Mouse (Mus musculus): ENCODE measurements around the gene Fam227a. TPM values are rescaled to one million over a fixed set of nuclear protein-coding genes. Genes with fewer than 3 reads are reported as not detected.

Gene Fam227a
- polyA plus RNA-seq, 1 experiment from 2014 or later: 0.29 TPM

GRCm38 (mm10) chr15:79617135-79617534, 41.6 kb downstream of the Fam227a start:
- H3K9ac ChIP-seq (ENCODE audit: low read length): no peak overlapping the region
- no peak for DNase-seq (ENCODE audit: low spot score)
- no peak overlapping the region for H3K4me2 ChIP-seq (replicated peaks; ENCODE audit: low read depth)
- H3K27me3 ChIP-seq (ENCODE audit: control insufficient read depth, insufficient read depth, low read length): no peaks in the 10 kb centered on the region
- TF ChIP-seq CTCF (IDR thresholded peaks at IDR 0.05; ENCODE audit: low read depth) (no peak), EP300 (optimal IDR thresholded peaks at IDR 0.05) (no peak)
- H3K4me3 ChIP-seq (ENCODE audit: low read depth, low read length): no peak overlapping the region
- H3K27ac ChIP-seq (replicated peaks): no peak overlapping the region
- H3K4me1 ChIP-seq (replicated peaks; ENCODE audit: control insufficient read depth, insufficient read depth): no peaks in the 10 kb centered on the region
- H3K9me3 ChIP-seq (ENCODE audit: control insufficient read depth, low read length): no peaks in the 10 kb centered on the region
- H3K36me3 ChIP-seq (ENCODE audit: control insufficient read depth, insufficient read depth, low read length): no peaks in the 10 kb centered on the region
- 76% methylated on average over 11 of the region's 11 CpGs for WGBS
- no peak for ATAC-seq (ENCODE audit: low FRiP score, low TSS enrichment)

- no peak for DNase-seq (ENCODE audit: low spot score)
- no peak overlapping the region for H3K4me2 ChIP-seq (replicated peaks; ENCODE audit: low read depth)
- no peaks in the 10 kb centered on the region for H3K27me3 ChIP-seq (ENCODE audit: control insufficient read depth, insufficient read depth, low read length)
- H3K27ac ChIP-seq (replicated peaks): no peak overlapping the region
- no peaks in the 10 kb centered on the region for H3K36me3 ChIP-seq (ENCODE audit: control insufficient read depth, insufficient read depth, low read length)
- 77% methylated on average over 5 of the region's 5 CpGs for WGBS
- H3K9me3 ChIP-seq (ENCODE audit: control insufficient read depth, low read length): no peaks in the 10 kb centered on the region
- no peak overlapping the region for H3K4me3 ChIP-seq (ENCODE audit: low read depth, low read length)
- ATAC-seq (ENCODE audit: low FRiP score, low TSS enrichment): no peak
- TF ChIP-seq EP300 (optimal IDR thresholded peaks at IDR 0.05) (no peak), CTCF (IDR thresholded peaks at IDR 0.05; ENCODE audit: low read depth) (peak; percentile 38)
- no peaks in the 10 kb centered on the region for H3K4me1 ChIP-seq (replicated peaks; ENCODE audit: control insufficient read depth, insufficient read depth)
- H3K9ac ChIP-seq (ENCODE audit: low read length): no peak overlapping the region
Observed at GRCm38 (mm10) chr15:79616729-79617128, 42.0 kb downstream of the Fam227a start.

GRCm38 (mm10) chr15:79615501-79615900, 43.3 kb downstream of the Fam227a start:
- 66% methylated on average over 7 of the region's 7 CpGs for WGBS
- TF ChIP-seq CTCF (IDR thresholded peaks at IDR 0.05; ENCODE audit: low read depth) (no peak), EP300 (optimal IDR thresholded peaks at IDR 0.05) (no peak)
- no peak for DNase-seq (ENCODE audit: low spot score)

GRCm38 (mm10) chr15:79609226-79609625, 49.5 kb downstream of the Fam227a start:
- no peak overlapping the region for H3K4me2 ChIP-seq (replicated peaks; ENCODE audit: low read depth)
- no peak for DNase-seq (ENCODE audit: low spot score)
- no peak for ATAC-seq (ENCODE audit: low FRiP score, low TSS enrichment)
- H3K27me3 ChIP-seq (ENCODE audit: control insufficient read depth, insufficient read depth, low read length): no peaks in the 10 kb centered on the region
- TF ChIP-seq CTCF (IDR thresholded peaks at IDR 0.05; ENCODE audit: low read depth) (no peak), EP300 (optimal IDR thresholded peaks at IDR 0.05) (no peak)
- no peak overlapping the region for H3K27ac ChIP-seq (replicated peaks)
- no peak overlapping the region for H3K9ac ChIP-seq (ENCODE audit: low read length)
- H3K9me3 ChIP-seq (ENCODE audit: control insufficient read depth, low read length): no peaks in the 10 kb centered on the region
- no peaks in the 10 kb centered on the region for H3K4me1 ChIP-seq (replicated peaks; ENCODE audit: control insufficient read depth, insufficient read depth)
- H3K4me3 ChIP-seq (ENCODE audit: low read depth, low read length): no peak overlapping the region
- WGBS: 96% methylated on average over 2 of the region's 2 CpGs
- H3K36me3 ChIP-seq (ENCODE audit: control insufficient read depth, insufficient read depth, low read length): no peaks in the 10 kb centered on the region

More at GRCm38 (mm10) chr15:79615501-79615900, 43.3 kb downstream of the Fam227a start:
- Histone ChIP-seq H3K4me2 (replicated peaks; ENCODE audit: low read depth) (no peak overlapping the region), H3K4me3 (ENCODE audit: low read depth, low read length) (no peak overlapping the region), H3K27ac (replicated peaks) (no peak overlapping the region), H3K9ac (ENCODE audit: low read length) (no peak overlapping the region), H3K9me3 (ENCODE audit: control insufficient read depth, low read length) (no peaks in the 10 kb centered on the region), H3K4me1 (replicated peaks; ENCODE audit: control insufficient read depth, insufficient read depth) (no peaks in the 10 kb centered on the region), H3K36me3 (ENCODE audit: control insufficient read depth, insufficient read depth, low read length) (no peaks in the 10 kb centered on the region), H3K27me3 (ENCODE audit: control insufficient read depth, insufficient read depth, low read length) (no peaks in the 10 kb centered on the region)
- no peak for ATAC-seq (ENCODE audit: low FRiP score, low TSS enrichment)

GRCm38 (mm10) chr15:79608214-79608613, 50.5 kb downstream of the Fam227a start:
- no peak for DNase-seq (ENCODE audit: low spot score)
- Histone ChIP-seq H3K36me3 (ENCODE audit: control insufficient read depth, insufficient read depth, low read length) (no peaks in the 10 kb centered on the region), H3K9ac (ENCODE audit: low read length) (no peak overlapping the region), H3K4me2 (replicated peaks; ENCODE audit: low read depth) (no peak overlapping the region), H3K27me3 (ENCODE audit: control insufficient read depth, insufficient read depth, low read length) (no peaks in the 10 kb centered on the region), H3K27ac (replicated peaks) (no peak overlapping the region), H3K9me3 (ENCODE audit: control insufficient read depth, low read length) (no peaks in the 10 kb centered on the region), H3K4me3 (ENCODE audit: low read depth, low read length) (no peak overlapping the region), H3K4me1 (replicated peaks; ENCODE audit: control insufficient read depth, insufficient read depth) (no peaks in the 10 kb centered on the region)
- no peak for ATAC-seq (ENCODE audit: low FRiP score, low TSS enrichment)
- 66% methylated on average over 7 of the region's 7 CpGs for WGBS
- TF ChIP-seq CTCF (IDR thresholded peaks at IDR 0.05; ENCODE audit: low read depth) (no peak), EP300 (optimal IDR thresholded peaks at IDR 0.05) (no peak)

- WGBS: 51% methylated on average over 2 of the region's 2 CpGs
- Histone ChIP-seq H3K36me3 (ENCODE audit: control insufficient read depth, insufficient read depth, low read length) (no peaks in the 10 kb centered on the region), H3K4me1 (replicated peaks; ENCODE audit: control insufficient read depth, insufficient read depth) (no peaks in the 10 kb centered on the region), H3K9me3 (ENCODE audit: control insufficient read depth, low read length) (no peaks in the 10 kb centered on the region), H3K27me3 (ENCODE audit: control insufficient read depth, insufficient read depth, low read length) (no peaks in the 10 kb centered on the region), H3K9ac (ENCODE audit: low read length) (no peak overlapping the region), H3K4me2 (replicated peaks; ENCODE audit: low read depth) (no peak overlapping the region), H3K4me3 (ENCODE audit: low read depth, low read length) (no peak overlapping the region), H3K27ac (replicated peaks) (no peak overlapping the region)
- TF ChIP-seq EP300 (optimal IDR thresholded peaks at IDR 0.05): no peak
- TF ChIP-seq CTCF (IDR thresholded peaks at IDR 0.05; ENCODE audit: low read depth): peak; percentile 65
- ATAC-seq (ENCODE audit: low FRiP score, low TSS enrichment) (no peak), DNase-seq (ENCODE audit: low spot score) (no peak)
Observed at GRCm38 (mm10) chr15:79607757-79608156, 51.0 kb downstream of the Fam227a start.

Measured in stomach, postnatal 0 days (tissue).